Mouse (Mus musculus): Measurements from ENCODE around the gene Grm7.

The Grm7 gene

DNA sequence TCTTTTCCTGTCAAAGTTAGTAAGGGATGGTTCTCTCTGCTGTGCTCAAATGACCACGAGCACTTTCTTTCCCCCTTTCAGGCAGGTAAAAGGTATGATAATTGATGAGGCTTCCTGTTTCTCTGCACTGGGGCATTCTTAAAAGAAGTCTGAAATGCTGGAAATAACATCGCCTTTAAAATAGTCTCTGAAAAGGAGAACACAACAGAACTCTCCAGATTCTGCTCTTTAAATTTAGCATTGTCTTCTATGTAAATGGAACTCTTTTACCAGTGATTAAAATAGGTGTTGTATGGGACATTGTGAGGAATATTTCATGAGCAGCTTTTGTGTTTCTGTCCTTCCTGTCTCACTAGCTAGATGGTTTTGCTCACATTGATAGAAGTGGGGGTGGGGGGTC is 393.7 kb downstream of the Grm7 start:
- DNase-seq, result no peak

GRCm38 (mm10) chr6:111045896-111046295 is 400.5 kb downstream of the Grm7 start:
- no peak for DNase-seq

DNA sequence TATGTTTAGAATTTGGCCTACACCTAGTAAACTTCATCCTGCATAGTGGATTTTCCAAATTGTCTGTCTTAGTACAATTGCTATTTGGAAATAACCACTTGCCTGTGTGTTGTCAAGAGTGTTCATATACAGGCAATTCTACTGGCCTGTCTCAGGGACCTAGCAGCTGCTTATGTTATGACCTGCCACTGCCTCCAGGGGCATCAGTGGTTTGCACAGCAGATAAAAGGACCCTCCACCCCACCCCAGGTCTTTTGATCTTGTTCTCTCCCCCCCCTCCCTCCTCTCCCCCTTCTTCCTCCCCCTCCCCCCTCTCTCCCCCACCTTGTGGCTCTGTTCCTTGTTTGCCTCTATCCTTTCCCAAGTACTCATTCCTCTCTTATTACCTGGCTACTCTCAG is 403.9 kb downstream of the Grm7 start:
- DNase-seq, result no peak

DNA sequence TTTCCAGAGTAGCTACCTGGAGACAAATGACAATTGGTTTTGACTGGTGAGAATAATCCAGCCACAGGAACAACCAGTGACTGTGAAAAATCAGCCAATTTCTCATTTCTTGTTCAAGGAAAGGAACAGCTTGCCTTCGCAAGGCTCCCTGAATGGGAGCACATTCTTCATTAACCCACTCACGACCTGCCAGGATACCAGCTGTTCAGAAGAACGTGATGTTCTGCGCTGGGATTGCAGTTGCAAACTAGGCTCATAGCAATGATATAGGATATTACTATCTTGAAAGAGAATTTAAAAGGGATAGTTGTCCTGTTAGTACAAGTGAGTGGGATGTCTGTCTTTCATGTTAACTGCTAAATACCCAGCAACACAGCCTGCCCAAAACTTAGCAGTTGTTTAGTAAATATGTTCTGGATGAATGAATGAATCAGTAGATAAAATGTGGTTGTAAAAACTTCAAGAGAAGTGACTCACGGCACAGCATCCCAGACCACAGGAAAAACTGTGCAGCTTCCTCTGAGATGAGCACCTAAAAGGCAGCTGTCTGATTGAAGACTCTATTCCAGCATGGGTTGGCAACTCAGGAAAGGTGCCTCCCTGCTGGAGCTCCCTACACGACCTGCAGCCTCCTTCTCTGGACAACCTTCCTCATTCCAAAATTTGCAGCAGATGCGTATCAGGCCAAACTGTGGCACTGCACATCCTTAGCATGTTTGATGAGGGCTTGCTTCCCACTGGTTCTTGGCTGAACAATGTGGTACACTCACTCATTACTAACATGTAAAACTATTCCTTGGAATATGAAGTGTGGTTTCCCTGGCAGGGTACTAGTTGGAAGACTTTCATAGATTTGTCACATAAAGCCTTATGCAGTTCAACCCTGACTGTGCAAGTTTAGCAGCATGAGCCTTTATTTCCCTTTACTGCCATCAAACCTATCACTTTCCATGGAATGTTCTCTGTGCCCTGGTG is 408.9 kb downstream of the Grm7 start:
- no peak for DNase-seq

DNA sequence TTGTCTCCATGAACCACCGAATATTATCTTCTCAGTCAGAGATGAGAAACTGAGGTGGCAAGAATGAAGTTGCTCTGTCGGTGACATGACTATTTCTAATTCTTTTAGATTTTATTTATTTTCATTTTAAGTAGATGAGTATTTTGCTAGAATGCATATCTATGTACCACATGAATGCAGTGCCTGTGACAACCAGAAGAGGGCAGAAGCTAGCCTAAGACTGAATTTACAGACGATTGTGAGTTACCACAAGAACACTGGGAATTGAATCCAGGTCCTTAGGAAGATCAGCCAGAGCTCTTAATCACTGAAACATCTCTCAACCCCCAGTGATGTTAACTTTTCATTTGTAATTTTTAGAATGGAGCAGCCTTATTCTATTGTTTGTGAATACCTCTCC is 412.4 kb downstream of the Grm7 start:
- DNase-seq, result peak in 1 of 2 experiments; percentile 3

- no peak for DNase-seq
These were observed 414.6 kb downstream of the Grm7 start for GRCm38 (mm10) chr6:111060004-111060403.

- DNase-seq, result no peak
These were observed 439.2 kb downstream of the Grm7 start for GRCm38 (mm10) chr6:111084569-111084968.

DNA sequence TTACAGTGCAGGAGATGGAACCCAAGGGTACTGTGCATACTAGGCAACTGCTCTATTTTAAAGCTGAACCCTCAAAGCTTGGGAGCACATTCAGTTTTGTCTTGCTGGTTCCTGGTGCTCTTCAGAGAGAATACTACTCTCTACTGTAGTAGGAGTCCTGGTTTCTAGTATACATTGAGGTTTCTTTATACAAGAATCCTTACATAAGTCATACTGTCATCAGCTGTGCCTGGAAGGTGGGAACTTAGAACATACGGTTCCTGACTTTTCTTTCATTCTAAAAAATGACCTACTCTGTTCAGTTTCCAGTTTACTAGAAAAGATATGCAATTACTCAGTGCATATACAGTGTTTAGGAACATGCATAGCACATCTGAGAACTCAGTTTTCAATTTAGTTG is 449.4 kb downstream of the Grm7 start:
- no peak for DNase-seq

GRCm38 (mm10) chr6:111105485-111105884 is 460.1 kb downstream of the Grm7 start:
- no peak for DNase-seq

DNA sequence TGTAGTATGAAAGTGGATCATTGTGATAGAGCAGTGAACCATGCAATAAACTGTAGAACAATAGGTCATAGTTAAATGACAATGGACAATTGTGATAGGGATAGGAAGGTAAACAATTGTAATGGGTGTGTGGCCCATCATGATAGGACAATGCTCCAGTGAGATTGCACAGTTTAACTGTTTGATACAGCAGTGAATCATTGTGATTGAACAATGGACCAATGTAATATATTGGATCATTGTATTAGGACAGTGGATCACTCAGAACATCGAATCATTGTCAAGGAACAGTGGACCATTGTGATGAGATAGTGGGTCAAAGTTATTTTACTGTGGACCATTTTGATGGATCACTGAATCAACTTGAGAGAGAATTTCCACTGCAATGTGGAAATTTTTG is 515.7 kb downstream of the Grm7 start:
- no peak for DNase-seq

- DNase-seq, result no peak
These were observed 550.0 kb downstream of the Grm7 start for GRCm38 (mm10) chr6:111195333-111195732.

GRCm38 (mm10) chr6:111221083-111221729 is 575.8 kb downstream of the Grm7 start:
- no peak for DNase-seq

DNA sequence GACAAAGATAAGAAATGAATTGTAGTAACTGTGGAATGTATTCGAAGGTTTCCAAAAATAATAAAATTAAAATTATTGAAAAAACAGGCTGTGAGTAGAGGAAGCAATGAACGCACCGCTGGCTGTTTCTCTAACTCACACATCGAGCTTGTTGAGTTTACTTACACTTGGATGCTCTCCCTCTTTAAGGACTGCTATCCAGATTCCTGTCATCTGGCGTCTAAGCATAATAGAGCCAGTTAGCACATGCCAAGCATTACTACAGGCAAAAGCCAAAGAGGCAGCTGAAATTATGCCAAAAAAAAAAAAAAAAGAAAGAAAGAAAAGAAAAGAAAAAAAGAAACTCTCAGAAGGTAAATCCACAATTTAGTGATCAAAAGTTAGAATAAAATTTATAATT is 609.8 kb downstream of the Grm7 start:
- DNase-seq, result no peak

- no peak for DNase-seq
These were observed 611.6 kb downstream of the Grm7 start for GRCm38 (mm10) chr6:111256939-111257338.

DNA sequence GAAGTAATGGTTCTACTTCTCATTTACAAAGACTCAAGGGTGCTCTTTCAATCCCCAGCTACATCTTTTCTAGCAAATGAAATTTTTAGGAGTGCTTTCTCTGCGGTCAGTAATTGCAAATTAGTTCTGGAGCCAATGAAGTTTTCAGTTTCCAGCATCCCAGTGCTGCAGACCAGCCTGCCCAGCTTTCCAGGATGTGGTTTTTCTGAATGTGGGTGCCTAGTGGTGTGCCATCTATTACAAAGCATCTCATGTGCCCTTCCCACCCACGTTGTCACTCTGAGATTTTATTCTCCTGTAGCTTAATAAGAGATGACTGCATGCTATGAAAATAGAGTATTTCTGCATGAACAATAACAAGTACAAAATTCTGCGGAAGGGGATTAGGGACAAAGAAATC is 612.9 kb downstream of the Grm7 start:
- DNase-seq, result no peak

DNA sequence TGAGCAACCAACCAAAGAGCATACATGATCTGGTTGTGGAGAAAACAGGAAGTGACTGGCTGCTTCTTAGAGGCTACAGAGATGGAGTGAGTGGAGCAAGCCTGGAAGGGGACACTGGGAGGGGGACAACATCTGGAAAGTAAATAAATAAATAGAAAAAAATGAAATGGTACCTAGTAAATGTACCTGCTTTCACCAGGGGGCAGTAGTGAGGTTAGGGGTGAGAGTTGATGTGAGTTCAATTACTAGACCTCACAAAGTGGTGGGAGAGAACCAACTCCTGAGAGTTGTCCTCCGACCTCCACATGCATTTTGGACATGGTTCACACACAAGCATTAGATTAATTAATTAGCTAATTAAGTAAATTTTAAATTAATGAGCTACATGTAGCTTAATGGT is 615.8 kb downstream of the Grm7 start:
- no peak for DNase-seq

DNA sequence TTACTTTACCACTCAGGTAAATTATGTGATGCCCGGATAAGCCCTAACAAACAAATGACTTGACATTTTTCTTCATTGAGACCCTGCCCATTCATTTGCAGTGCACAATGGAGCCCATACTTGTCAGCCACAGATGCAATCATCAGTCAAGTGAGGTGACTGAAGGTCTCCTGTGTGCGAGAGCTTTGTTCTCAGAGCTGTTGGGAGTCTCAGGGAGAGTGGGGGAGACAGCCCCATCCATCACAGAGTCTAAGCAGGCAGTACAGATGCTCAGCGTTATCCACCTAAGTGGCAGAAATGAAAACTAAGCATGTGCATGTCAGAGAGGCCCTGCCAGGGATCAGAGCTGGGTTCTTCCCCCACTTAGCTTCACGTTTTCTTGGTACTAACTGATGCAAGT is 631.3 kb downstream of the Grm7 start:
- DNase-seq, result no peak

- no peak for DNase-seq
These were observed 633.1 kb downstream of the Grm7 start for GRCm38 (mm10) chr6:111278516-111278915.

DNA sequence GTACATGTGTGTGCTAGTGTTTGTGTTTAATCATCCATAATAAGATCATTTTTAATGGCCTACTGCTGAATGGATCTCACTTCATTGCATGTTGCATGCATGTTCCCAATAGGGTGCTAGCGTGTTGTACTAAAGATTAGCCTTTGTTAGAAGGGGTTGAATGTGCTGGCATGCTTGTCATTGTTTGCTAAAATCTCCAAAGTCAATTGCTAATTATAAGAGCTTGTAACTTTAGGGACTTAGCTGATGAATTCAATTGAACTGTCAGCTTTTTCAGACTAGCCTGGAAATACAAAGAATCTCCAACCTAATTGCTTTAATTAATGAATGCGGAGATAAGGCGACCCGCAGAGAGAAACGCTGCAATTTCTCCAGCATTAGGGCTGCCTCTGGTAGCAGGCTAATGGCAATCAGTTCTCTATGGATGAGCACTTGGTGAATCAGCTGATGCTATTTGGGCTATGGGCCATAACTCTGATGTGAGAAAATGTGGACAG is 648.2 kb downstream of the Grm7 start:
- DNase-seq, result no peak

DNA sequence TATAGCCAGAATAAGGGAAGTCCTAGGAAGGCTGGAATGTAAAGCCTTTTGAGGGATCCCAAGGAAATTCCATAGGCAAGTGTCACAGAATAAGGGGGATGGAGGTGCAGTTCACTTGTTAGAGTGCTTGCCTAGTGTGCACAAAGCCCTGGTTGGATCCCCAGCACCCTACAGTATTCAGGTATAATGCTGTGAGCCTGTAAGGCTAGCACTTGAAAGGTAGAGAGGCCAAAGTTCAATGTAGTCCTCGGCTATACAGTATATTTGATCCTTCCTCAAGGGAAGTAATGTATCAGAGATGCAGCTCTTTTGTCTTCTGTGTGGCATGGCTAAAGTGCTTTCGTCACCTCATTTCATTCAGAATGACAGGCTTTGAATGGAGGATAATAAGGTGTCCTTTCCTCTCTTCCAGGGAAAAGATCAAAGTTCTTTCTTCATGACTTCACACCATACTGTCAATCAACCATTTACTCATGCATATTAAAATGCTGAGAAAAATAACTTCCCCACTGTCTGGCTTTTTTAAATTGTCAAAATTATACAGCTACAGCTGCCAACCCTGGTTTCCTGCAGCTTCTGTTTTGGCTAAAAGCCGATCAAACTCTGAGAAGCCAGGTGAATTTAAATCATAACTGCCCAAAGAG is 658.7 kb downstream of the Grm7 start:
- DNase-seq, result no peak

DNA sequence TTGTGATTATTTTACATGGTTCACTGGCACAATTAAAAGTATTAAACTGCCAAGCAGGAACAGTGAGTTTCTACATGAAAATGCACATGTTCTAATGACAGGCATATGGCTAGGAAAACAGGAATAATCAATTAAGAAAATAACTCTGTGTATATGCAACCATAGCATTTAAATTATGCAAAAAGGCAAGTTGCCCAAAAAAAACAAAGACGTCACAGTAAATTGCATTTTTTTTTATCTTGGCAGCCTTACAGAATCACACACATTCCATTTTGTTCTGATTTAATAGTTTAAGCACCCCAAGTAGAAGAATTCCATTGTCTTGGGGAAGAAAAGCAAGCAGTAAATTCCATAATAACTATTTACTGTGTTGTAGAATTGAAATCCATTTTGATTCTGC is 716.3 kb downstream of the Grm7 start:
- DNase-seq, result no peak

DNA sequence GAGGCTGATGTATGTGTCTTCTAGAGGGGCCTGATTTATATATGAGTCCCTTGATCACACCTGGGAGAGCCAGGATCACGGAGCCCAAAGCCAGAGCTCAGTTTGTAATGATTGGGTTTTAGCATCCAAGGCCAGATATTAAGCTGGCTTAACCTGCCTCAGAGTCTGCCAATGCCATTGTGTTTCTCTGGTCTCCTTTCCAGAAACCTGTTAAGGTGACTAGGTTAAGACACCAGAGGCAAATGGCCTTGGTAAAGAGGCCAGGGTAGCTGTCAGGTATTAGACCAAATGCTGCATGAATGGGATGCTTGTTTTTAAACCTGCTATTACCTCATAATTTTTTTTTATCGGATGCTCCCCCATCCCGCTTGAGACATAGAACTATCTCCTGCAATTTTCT is 722.7 kb downstream of the Grm7 start:
- DNase-seq, result no peak

GRCm38 (mm10) chr6:111368551-111368950 is 723.2 kb downstream of the Grm7 start:
- no peak for DNase-seq

GRCm38 (mm10) chr6:111369013-111369412 is 723.6 kb downstream of the Grm7 start:
- no peak for DNase-seq
